Mouse (Mus musculus) cerebellum, postnatal 4 days (tissue): ENCODE results near the gene Prpf19.

Experiments used
- DNase-seq, 2 experiments: peaks; one replicate each; pipeline ENCODE4 v3.0.0; 2022; ENCODE audit warnings: low spot score in 2 of 2, mixed read lengths in 1 of 2

Gene Prpf19

DNA sequence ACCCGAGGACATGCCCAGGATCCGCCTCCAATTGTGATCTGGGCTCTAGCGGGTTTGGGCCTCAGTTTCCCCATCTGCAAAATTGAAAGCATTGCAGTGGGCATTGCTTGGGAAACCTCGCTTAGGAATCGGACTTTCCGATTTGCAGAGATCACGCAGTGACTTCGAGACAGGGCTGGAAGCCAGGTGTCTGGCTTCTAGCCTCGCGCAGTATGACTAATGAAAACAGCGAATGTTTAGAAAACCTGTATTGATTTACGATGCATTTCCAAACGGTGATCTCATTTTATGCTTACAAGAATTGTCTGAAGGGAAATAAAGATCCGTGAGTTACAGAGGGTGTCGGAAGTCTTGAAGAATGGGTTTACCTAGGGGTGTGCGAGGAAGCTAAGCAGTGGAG, 677 bp downstream of the Prpf19 start:
- DNase-seq = no peak

DNA sequence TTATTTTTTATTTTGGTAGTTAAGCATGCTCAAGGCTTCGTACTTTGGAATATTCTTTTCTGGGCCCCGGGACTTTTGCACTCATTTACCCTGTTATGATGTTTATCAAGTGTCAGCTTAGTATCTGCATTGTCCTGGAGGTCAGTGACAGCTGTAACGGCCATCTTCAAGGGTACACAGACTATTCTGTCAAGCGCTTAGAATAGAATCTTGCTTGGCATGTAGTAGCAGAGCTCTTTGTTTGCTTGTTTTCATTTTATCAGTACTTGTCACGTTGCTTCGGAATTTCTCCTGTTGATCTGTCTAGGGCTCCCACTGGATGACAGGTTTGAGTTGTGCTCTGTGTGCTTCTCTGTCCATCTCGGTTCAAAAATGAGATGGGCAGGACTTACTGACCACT, 1.8 kb downstream of the Prpf19 start:
- no peak for DNase-seq

DNA sequence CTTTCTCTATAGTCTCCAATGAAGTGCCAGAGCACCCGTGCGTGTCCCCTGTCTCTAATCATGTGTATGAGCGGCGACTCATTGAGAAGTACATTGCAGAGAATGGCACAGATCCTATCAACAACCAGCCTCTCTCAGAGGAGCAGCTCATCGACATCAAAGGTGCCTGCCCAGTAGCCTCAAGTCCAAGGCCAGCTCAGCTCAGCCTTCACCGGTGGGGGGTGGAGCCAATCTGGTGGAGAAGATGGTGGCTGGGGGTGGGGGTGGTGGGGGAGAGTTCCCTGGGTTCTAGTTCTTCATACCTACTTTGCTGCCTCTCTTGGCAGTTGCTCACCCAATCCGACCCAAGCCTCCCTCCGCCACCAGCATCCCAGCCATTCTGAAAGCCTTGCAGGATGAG, 2.5 kb downstream of the Prpf19 start:
- DNase-seq = no peak

DNA sequence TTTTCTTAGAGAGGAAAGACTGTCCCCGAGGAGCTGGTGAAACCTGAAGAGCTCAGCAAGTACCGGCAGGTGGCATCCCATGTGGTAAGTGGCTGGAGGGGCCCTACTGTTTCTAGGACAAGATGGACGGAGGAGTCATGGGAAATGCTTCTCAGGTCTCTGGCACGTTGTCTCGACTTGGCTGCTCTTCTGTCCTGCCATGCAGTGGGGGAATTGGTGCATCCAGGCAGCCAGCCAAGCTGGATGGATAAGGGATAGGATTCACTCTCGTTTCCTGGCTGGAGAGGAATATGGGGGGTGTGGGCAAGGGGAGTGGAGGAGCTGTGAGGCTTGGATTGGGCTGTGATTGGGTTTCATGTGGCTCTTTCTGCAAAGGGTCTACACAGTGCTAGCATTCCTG, 5.3 kb downstream of the Prpf19 start:
- no peak for DNase-seq

DNA sequence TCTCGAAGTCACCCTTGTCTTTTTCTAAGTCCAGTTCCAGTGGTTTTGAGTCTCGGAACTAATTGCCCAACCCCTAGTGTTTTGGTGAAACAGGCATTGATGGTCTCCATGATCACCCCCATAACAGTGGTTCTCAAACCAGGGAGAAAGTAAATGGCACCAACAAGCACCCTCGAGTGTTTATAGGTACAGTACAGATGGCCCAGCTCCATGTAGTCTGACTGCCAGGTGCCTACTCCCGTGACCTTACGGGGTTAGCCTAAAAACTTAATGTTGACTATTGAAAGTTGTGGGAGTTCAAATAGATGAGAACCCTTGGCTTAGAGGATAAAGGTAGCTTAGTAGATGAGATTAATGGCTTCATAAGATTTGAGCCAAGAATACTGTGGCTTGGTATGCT, 6.0 kb downstream of the Prpf19 start:
- no peak for DNase-seq

DNA sequence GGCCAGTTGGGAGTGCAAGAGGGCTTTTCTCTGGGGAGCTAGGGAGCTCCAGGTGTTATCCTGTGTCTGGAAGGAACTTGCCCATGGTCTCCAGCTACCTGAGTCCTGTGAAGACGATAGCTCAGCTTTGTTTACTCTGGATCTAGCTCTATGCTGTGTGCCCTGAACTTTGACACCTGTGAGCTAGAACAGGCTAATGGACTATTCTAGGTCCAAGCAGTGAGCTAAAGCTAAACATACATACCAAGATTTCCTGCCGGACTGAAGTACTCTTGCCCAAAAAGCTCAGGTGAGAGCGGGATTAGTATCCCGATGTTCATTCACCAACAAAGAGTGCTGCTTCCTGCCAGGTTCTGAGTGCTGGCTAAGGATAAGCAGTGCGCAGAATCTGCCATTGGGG, 9.5 kb downstream of the Prpf19 start:
- DNase-seq = no peak

DNA sequence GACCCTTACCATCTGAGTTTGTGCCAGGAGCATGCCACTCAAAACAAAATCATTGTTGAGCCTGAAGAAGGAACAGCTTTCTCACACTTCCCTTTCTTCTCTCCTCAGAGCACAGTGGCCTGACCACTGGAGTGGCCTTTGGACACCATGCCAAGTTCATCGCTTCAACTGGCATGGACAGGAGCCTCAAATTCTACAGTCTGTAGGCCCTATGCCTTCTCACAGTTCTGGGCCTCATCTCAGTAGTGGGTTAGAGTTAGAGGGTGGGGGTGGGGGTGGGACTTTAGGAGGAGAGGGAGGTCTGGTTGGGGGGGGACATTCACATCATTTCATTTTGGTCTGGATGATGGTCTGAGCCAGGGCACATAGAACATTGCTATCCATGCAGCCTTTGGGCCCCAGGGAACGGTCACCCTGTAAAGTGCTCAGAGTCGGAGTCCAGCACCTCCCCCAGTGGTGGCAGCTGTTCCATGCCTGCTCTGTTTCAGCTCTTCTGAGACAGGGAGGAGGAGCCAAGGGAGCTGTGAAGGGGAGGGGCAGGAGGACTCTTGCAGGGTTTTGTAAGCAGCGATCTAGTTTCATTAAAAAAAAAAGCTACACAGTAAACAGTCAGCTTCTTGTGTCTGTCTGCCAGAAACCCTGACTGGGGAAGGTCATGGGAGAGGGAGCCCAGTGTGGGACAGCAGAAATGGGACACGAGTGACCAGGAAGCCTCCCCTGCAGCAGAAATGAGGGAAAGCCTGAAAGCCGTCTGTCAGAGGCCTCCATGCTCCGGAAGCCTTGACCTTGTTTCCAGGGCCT, 10.1 kb downstream of the Prpf19 start:
- DNase-seq = no peak

DNA sequence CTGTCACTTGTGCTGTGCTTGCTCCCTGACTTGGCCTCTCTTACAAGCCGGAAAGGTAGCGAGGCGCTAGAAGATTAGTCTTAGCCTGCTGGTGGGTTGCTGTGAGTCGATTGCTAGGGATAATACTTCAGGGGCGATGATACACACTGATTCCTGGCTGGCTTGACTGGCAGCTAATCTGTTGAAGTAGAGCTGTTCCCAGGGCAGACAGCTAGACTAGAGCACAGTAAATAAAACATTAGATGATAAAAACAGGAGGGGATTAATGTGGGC, 10.6 kb downstream of the Prpf19 start:
- no peak for DNase-seq

DNA sequence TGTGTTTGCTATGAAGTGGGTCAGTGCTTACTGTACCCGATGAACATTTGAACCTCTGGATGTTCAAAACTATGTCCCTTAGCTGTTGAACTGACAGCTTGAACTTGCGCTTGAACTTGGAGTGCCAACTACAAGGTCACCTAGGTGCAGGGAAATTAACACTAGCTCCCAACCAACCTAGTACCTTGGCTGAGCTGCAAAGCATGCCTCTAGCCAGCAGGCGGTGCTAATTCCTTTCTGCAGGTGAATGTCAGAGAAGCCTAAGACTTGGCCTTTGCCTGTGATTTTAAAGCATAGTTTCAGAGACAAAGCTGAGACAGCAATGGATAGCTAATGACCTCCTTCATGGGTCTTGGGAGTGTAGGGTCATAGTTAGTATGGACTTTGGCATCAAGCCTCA, 12.9 kb downstream of the Prpf19 start:
- peak in 1 of 2 experiments; percentile 47 for DNase-seq

DNA sequence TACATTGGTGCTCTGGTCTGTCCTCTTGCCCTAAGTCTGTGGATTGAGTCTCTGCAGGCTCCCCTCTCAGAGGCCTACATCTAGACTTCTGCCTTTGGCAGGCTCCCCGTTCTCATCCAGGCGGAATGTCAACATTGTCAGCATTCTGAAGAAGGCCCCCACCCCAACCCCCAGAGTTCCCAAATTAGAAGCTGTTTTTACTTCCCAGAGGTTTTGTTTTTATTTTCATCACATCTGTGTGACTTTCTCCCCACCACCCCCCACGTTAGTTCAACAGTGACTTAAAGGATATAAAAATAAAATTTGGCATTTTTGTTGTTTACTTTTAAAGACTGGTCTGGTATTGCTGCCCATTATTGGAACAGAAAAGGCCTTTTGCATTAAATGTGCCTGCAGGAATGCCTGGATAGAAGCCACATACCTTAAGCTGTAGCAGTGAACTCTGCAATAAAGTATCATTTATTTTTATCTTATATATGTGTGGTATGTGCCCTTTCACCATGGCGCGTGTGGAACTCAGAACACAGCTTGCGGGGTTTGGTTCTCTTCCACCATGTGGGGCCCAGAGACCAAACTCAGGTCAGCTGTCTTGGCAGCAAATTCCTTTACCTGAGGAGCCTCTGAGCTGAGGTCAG, 14.2 kb downstream of the Prpf19 start:
- no peak for DNase-seq

DNA sequence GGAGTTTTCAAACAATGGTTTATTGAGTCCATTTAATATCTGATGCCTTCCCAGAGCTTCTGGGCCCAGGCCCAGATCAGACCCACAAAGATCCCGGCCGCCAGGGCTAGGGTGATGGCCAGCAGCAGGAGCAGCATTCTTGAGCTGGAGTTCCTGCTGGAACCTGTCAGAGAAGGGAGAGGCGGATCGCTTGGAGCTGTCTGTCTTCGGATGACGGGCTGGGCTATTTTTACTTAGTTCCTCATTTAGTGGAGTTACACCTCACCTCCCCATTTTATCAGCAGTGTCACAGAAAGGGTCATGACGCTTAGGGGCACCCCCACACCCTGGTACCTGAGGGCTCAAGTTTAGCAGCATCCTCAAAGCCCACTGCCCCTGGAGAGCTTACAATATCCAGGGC, 19.3 kb downstream of the Prpf19 start:
- DNase-seq = no peak

DNA sequence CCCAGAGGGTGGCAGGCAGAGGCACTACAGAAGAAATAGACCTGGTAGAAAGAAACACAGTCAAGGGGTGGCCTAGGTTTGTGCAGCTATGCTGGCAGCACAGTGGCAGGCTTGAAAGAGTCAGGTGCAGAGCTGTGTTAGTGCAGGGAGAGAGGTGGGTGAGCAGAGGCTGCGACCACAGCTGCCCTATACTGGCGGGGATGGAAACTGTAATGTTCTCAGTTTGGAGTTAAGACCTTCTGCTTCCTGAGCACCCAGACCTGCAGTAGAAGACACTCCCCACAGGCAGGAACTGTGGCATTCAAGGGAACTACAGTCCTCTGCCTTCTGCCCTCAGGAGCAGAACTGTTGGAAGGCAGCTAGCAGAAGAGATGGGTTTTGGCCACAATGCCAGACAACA, 19.8 kb downstream of the Prpf19 start:
- no peak for DNase-seq

DNA sequence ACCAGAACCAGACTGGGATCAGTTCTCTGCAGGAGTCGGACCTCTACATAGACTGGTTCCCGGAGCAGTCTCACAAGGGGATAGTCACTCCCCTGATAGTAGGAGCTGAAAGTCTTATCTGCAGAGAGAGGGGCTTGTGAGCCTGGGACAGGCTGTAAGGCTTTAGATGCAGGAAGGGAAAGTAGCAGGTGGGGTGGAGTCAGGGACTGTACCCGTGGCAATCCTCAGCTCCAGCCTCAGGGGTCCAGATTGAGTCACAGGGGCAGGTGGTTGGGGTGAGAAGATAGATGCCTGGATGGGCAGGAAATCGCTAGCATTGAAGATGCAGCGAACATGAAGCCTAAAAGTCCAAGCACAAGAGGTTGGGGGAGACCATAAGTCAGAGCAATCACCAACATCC, 21.5 kb downstream of the Prpf19 start:
- no peak for DNase-seq

DNA sequence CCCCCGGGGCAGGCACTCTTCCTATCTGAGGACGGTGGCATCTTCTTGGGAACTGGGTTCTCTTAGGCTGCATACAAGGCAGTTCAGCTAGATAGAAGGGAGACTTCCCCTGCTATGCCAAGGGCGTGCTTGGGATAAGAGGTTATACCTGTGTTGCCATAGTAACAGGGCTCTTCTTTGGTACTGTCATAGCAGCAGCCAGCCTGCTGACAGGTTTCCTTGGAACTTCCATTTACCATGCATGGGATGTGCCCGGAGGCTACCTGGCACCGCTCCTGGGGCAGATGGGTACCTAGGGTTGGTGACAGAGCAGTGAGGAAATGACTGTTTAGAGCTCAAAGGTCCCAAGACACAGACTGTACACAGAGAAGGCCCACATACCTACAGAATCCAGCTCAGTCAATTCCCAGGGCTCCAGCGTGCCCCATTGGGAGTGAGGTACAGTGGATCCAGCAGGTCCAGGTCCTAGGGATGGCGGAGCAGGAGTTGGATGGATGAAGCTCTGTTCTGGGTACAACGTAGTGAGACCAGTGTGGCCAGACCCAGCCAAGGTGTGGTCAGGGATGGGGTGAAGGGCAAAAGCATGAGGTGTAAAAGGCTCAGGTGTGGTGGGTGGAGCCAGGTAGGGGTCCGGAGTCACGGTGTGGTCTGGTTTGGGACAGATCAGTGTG, 23.4 kb downstream of the Prpf19 start:
- DNase-seq = no peak

DNA sequence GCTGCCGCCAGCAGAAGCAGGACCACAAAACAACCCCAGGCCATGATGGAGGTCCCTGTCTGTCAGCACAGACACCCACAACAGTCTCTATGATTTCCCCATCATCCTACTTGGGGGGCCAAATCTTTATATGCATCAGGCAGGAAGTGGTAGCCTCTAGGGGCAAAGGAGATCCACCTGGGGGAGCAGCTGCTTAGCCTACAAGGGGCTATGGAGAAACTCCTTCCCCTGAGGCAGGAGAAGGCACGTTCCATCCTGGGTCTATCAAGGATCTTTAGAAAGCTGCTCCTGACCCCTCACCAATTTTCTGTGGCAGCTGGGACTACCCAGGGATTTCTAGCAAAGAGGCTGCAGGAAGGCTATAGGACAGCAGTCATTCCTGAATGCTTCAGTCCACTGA, 25.5 kb downstream of the Prpf19 start, which contains the start of gene Zp1:
Gene Zp1 (minus strand): TSS at position 101 of the 400 bp plus-strand sequence.
- DNase-seq = no peak

DNA sequence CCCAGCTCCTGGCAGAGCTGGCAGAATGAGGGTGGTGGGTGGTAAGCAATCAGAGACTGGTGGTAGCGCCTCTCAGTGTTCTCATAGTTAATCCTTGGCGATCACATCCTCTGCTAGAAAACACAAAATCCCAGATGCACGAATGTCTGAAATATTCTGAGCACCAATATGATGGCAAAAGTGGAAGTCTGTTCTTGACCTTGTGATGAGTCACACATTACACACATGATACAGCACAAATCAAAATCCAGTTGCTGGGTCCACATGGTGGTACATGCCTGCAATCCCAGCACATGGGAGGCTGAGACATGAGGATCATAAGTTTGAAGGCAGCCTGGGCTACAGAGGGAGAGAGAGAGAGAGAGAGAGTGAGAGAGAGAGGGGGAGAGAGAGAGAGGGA, 26.0 kb downstream of the Prpf19 start:
- no peak for DNase-seq

DNA sequence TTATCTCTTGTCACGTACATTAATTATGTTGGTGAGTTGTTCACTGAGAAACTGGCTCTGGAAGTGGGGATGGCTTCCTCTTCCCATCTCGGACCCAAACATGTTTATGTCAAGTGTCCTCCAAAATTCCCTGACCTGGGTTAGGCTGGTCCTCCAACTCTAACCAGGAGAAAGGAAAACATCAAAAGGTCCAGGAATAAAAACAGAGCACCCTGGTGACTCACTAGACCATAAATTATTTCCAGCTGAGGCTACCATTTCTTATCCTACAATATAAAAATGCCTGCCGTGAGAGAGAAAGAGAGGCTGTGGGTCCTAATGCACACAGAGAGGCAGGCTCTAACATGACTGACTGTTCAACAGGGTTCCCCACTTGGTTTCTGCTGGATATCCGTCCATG, 29.2 kb downstream of the Prpf19 start:
- no peak for DNase-seq

DNA sequence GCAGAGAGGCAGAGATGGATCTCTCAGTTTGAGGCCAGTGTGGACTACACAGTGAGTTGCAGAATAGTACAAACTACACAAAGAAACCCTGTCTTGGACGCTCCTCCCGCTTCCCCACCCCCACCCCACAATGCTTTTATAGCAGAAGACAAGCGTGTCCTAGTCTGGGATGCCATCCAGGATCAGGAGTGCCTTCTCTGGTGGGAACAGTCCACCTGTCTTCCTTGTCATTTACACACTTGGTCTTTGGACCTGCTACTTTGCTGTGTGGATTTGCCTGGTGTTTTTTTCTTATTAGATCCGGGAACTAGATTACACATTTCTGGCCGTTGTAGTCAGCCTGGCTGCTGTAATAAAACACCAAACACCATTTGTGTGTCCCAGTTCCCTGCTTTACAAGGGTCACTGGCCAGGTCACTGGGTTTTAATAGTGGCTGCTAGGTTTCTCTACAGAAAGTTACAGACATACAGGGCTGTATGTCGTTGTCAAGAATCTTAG, 31.1 kb downstream of the Prpf19 start:
- DNase-seq = no peak

DNA sequence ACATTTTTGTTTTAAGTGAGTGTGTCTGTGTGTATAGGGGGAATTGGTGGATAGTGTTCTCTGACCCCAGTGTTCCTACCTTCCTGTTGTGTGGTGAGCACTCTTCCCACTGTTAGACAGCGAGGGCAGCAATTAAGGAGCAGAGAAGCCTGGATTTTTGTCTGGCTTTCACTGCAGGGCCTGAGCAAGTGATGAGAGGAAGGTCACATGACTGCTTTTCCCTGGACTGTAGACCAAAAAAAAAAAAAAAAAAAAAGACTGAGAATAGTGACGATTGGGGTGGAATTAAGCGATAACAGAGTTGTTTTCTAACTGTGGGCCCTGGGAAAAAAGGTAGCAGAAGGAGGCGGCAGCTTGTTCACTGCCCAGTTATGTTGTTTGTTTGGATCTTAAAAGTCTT, 31.6 kb downstream of the Prpf19 start:
- no peak for DNase-seq

DNA sequence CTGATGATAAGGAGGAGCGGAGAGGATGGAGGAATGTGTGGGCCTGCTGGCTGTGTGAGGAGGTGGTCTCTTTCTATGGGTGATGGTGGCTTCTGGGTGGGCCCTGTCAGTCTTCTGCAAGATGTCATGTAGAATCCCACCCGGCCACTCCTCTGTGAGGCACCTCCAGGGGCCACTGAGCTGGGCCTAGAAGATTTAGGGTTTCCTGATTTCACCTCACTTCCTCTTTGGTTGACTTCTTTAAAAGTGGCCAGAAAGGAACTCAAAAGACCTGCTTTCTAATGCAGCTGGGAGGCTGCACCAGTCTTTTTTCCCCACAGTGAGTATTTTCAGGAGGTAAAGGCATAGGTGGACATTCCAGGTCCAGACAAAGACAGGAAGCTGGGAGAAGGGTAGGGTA, 35.6 kb downstream of the Prpf19 start:
- DNase-seq = no peak

DNA sequence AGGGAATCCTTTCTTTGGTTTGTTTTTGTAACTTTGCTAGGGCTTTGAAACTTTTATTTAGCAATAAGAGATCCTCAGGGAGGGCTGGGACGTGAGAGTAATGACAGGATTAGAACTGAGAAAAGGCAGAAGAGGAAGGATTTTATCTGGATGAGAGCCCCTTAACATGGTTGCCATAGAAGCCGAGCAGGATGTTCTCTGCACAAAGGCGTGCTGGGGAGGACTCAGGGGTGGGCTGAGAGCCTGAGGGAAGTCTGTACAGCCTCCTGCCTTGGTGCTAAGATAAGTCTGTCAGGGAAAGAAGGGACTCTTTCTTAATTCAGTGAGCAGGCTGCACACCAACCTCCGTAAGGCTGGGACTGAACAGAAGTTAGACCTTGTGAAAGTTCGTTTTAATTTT, 40.0 kb downstream of the Prpf19 start:
- DNase-seq = no peak

DNA sequence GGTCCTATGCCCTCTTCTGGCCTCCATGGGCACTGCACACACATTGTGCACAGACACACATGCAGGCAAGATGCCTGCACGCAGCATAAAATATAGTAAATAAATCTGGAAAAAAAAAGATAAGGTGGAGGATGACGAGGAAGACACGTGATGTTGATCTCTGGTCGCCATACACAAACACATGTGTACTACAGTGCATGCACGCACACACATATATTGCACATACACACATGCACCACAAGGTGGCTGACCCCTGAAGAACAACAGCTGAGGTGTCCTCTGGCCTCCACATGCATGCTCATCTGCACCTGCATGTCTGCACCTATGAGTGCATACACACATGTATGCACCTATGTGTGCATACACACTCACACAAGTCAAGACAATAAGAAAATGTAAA, 41.0 kb downstream of the Prpf19 start:
- DNase-seq = no peak

DNA sequence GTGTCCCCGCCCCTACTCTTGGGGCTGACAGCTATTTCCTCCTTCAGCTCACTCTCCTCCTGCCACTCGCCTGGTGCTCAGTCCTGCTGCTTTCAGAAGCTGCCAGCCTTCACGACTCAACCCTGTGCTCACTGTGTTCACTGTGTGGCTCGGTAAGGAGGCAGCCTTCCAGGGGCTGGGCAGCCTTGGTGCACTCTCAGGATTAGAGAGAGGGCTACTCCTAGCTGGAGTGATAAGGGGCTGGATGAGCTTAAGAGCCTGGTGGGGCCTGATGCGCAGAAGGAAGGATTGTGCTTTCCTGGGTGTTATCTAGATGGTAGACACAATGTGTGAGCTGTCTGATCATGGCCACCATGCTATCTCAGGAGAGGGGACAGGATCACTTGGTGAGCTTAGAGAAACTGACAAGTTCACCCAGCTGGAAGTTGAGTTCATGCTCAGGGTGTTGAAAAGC, 42.1 kb downstream of the Prpf19 start, which contains the start of gene Ptgdr2:
Gene Ptgdr2 (plus strand): TSS at position 51 of the 454 bp plus-strand sequence.
- no peak for DNase-seq
